In the genomic region with DNA sequence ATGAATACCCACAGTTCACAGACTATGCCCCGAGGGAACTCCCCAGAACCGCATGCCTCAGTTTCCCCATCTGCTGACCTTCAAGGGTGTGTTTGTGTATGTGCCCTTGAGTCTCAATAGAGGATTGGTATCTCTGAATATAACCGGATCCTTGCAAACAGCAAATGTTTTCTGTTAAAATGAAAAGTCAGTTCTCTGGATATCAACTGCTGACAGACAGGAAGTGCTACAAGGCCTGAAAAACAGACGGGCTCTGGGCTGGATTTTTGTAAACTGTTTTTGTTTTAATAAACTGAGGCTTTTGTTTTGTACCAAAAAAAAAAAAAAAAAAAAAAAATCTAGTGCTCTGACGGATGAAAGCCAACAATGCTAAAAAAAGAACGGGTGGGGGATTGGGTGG, we compare ENCODE assay signal across 14 mouse cellular contexts.
DNase-seq lines count a peak whose midpoint lies in the region; ATAC-seq and TF ChIP-seq lines count a peak whose summit lies in the region.
"Had no signal": no experiment of that assay in that cellular context is flagged by ENCODE, and none has a peak within 500 bp of the region (broad histone marks: within the 10 kb centered on the region; RNA-seq: fewer than 3 reads in every experiment).

No protein-coding gene starts in this region.

- no peak for TF ChIP-seq EP300 in liver, postnatal 0 days (IDR thresholded peaks at IDR 0.05; ENCODE audit: low read depth)
- no peak for TF ChIP-seq EP300 in CH12.LX (IDR thresholded peaks at IDR 0.05; ENCODE audit: low read length)

- H3K27ac ChIP-seq in embryonic facial prominence, embryonic 12.5 days, result peak overlapping the region; percentile 36; the same call in 1 of the 2 replicates
- H3K27ac ChIP-seq in embryonic facial prominence, embryonic 10.5 days (replicated peaks), result no peak overlapping the region
- peak overlapping the region; percentile 72 for H3K27ac ChIP-seq in heart, embryonic 15.5 days
- 0 out of 2 replicates have a peak overlapping the region, but pooled peaks have one; percentile 7 for H3K27ac ChIP-seq in liver, postnatal 0 days (ENCODE audit: low read depth)
- no peak overlapping the region for H3K27ac ChIP-seq in CH12.LX (ENCODE audit: insufficient read depth, low read depth)
- H3K27ac ChIP-seq: limb, embryonic 13.5 days had no signal

- dilution Hi-C loops in CH12.LX (cut with MboI; ENCODE audit: extremely low pct_ligation_motif_present, extremely low pct_unique_long_range_greater_than_20kb, low sequenced_read_pairs), result no loop called here

- no peak overlapping the region for H3K4me2 ChIP-seq in embryonic facial prominence, embryonic 12.5 days (replicated peaks)
- H3K4me2 ChIP-seq in heart, embryonic 15.5 days, result no peak overlapping the region
- H3K4me2 ChIP-seq in liver, postnatal 0 days (ENCODE audit: low read depth, low read length), result no peak overlapping the region
- H3K4me2 ChIP-seq in CH12.LX (ENCODE audit: insufficient read depth, low read depth, poor library complexity, severe bottlenecking), result no peak overlapping the region
- H3K4me2 ChIP-seq: limb, embryonic 13.5 days had no signal

- no peak overlapping the region for H3K9ac ChIP-seq in embryonic facial prominence, embryonic 12.5 days
- no peak overlapping the region for H3K9ac ChIP-seq in heart, embryonic 15.5 days
- no peak overlapping the region for H3K9ac ChIP-seq in liver, postnatal 0 days (replicated peaks)
- no peak overlapping the region for H3K9ac ChIP-seq in CH12.LX (ENCODE audit: insufficient read depth, low read depth)
- H3K9ac ChIP-seq: limb, embryonic 13.5 days had no signal

- no peak overlapping the region for H3K4me3 ChIP-seq in embryonic facial prominence, embryonic 12.5 days
- H3K4me3 ChIP-seq in embryonic facial prominence, embryonic 10.5 days, result no peak overlapping the region
- H3K4me3 ChIP-seq in heart, embryonic 15.5 days, result no peak overlapping the region
- H3K4me3 ChIP-seq in liver, postnatal 0 days (ENCODE audit: low read depth, low read length), result no peak overlapping the region
- H3K4me3 ChIP-seq in CH12.LX (replicated peaks in 1 of 3; ENCODE audit: low read depth in 2 of 3, low read length in 2 of 3, poor library complexity in 1 of 3), result no peak overlapping the region
- H3K4me3 ChIP-seq: limb, embryonic 13.5 days had no signal

- 0 out of 2 replicates have a peak, but pooled peaks cover under 1% of the 10 kb centered on the region for H3K36me3 ChIP-seq in embryonic facial prominence, embryonic 12.5 days
- H3K36me3 ChIP-seq in embryonic facial prominence, embryonic 10.5 days (replicated peaks), result peaks cover 19% of the 10 kb centered on the region
- no peaks in the 10 kb centered on the region for H3K36me3 ChIP-seq in heart, embryonic 15.5 days
- 0 out of 2 replicates have a peak, but pooled peaks cover 2% of the 10 kb centered on the region for H3K36me3 ChIP-seq in liver, postnatal 0 days (replicated peaks; ENCODE audit: insufficient read depth, low read length)
- peaks cover 5 to 53% of the 10 kb centered on the region in 2 experiments for H3K36me3 ChIP-seq in CH12.LX (replicated peaks in 1 of 2; ENCODE audit: control insufficient read depth in 1 of 2, insufficient read depth in 1 of 2, low read length in 1 of 2)
- H3K36me3 ChIP-seq: limb, embryonic 13.5 days had no signal

- 45% methylated on average over 6 of the region's 6 CpGs for WGBS in embryonic facial prominence, embryonic 12.5 days
- WGBS in embryonic facial prominence, embryonic 10.5 days, result 61% methylated on average over 6 of the region's 6 CpGs
- WGBS in heart, embryonic 15.5 days, result 25% methylated on average over 6 of the region's 6 CpGs
- 35% methylated on average over 6 of the region's 6 CpGs for WGBS in liver, postnatal 0 days (ENCODE audit: insufficient replicate concordance)

- H3K4me1 ChIP-seq in embryonic facial prominence, embryonic 12.5 days, result peaks cover 65% of the 10 kb centered on the region
- H3K4me1 ChIP-seq in embryonic facial prominence, embryonic 10.5 days, result peaks cover 97% of the 10 kb centered on the region
- peaks cover 89% of the 10 kb centered on the region for H3K4me1 ChIP-seq in heart, embryonic 15.5 days (replicated peaks)
- peaks cover 64% of the 10 kb centered on the region for H3K4me1 ChIP-seq in liver, postnatal 0 days (ENCODE audit: insufficient read depth)
- H3K4me1 ChIP-seq in CH12.LX (ENCODE audit: control insufficient read depth in 1 of 2, insufficient read depth in 2 of 2), result peaks cover 23 to 85% of the 10 kb centered on the region in 2 experiments

- no peak for TF ChIP-seq CTCF in liver, postnatal 0 days (IDR thresholded peaks at IDR 0.05; ENCODE audit: low read depth)
- TF ChIP-seq CTCF in CH12.LX (conservative IDR thresholded peaks at IDR 0.05 in 1 of 2, IDR thresholded peaks at IDR 0.05 in 1 of 2; ENCODE audit: low read depth in 2 of 2, low read length in 2 of 2), result no peak

- ATAC-seq in embryonic facial prominence, embryonic 12.5 days (ENCODE audit: insufficient number of reproducible peaks, insufficient read depth, low FRiP score, low TSS enrichment), result no peak
- ATAC-seq in heart, embryonic 15.5 days (replicated peaks; ENCODE audit: insufficient number of reproducible peaks, insufficient read depth, low FRiP score, low read depth), result no peak
- ATAC-seq in liver, postnatal 0 days, result no peak
- ATAC-seq: activated CD4-positive, CD25-positive, alpha-beta regulatory T cell, adult 4 months; intestine, postnatal 0 days had no signal

- no peaks in the 10 kb centered on the region for H3K27me3 ChIP-seq in embryonic facial prominence, embryonic 12.5 days
- no peaks in the 10 kb centered on the region for H3K27me3 ChIP-seq in embryonic facial prominence, embryonic 10.5 days (replicated peaks; ENCODE audit: low read depth, poor library complexity, severe bottlenecking)
- no peaks in the 10 kb centered on the region for H3K27me3 ChIP-seq in heart, embryonic 15.5 days
- no peaks in the 10 kb centered on the region for H3K27me3 ChIP-seq in liver, postnatal 0 days (ENCODE audit: insufficient read depth, low read length)
- H3K27me3 ChIP-seq in CH12.LX (replicated peaks), result no peaks in the 10 kb centered on the region

- H3K79me2 ChIP-seq in CH12.LX (replicated peaks; ENCODE audit: control insufficient read depth, extremely low read depth, insufficient read depth, poor library complexity, severe bottlenecking), result peaks cover 35% of the 10 kb centered on the region

- DNase-seq in embryonic facial prominence, embryonic 10.5 days (ENCODE audit: low spot score), result no peak
- DNase-seq in heart, adult 11 months, result no peak
- no peak for DNase-seq in liver, postnatal 0 days
- DNase-seq in liver (no peak), CH12.LX (ENCODE audit: extremely low read depth) (no peak)
- no peak for DNase-seq in layer of hippocampus, adult 9-11 months
- DNase-seq: cerebellum, adult 11-12 months; embryo, embryonic 11 days; gastrocnemius, postnatal 36 days had no signal

- H3K9me3 ChIP-seq in embryonic facial prominence, embryonic 12.5 days, result no peaks in the 10 kb centered on the region
- H3K9me3 ChIP-seq in embryonic facial prominence, embryonic 10.5 days, result no peaks in the 10 kb centered on the region
- H3K9me3 ChIP-seq in heart, embryonic 15.5 days (replicated peaks), result no peaks in the 10 kb centered on the region
- no peaks in the 10 kb centered on the region for H3K9me3 ChIP-seq in liver, postnatal 0 days (ENCODE audit: low read length)
- H3K9me3 ChIP-seq in CH12.LX (replicated peaks; ENCODE audit: low read length), result no peaks in the 10 kb centered on the region
- H3K9me3 ChIP-seq: limb, embryonic 13.5 days had no signal

- in situ Hi-C loops in CH12.LX (cut with MboI; ENCODE audit: low pct_ligation_motif_present, low pct_unique_long_range_greater_than_20kb, low sequenced_read_pairs), result loop anchor here (10.0 kb wide), 1 partner anchor 62 kb away; no protein-coding TSS in a partner anchor

- TF ChIP-seq RAD21 in CH12.LX (IDR thresholded peaks at IDR 0.05; ENCODE audit: low read depth, low read length), result no peak

- TF ChIP-seq POLR2A in CH12.LX (IDR thresholded peaks at IDR 0.05; ENCODE audit: low read depth, low read length), result no peak

TF ChIP-seq in CH12.LX, 34 proteins besides CTCF, POLR2A, EP300 and RAD21:
- TF ChIP-seq NELFE (IDR thresholded peaks at IDR 0.05; ENCODE audit: low read depth, low read length) (no peak), ZMIZ1 (IDR thresholded peaks at IDR 0.05; ENCODE audit: low read depth, low read length) (0 out of 2 replicates have a peak, but pooled peaks have one; percentile 33), JUND (conservative IDR thresholded peaks at IDR 0.05; ENCODE audit: low read depth, low read length) (no peak), MYC (IDR thresholded peaks at IDR 0.05; ENCODE audit: low read depth, low read length) (no peak), ZC3H11A (IDR thresholded peaks at IDR 0.05; ENCODE audit: low read depth, low read length) (no peak)

Comparison
In these comparisons a context has a peak if more than half of its experiments do, and no peak if none do; other contexts are left out.
1. H3K27ac ChIP-seq: peak in embryonic facial prominence, embryonic 12.5 days (single experiment), heart, embryonic 15.5 days (single experiment) and liver, postnatal 0 days (single experiment); none in embryonic facial prominence, embryonic 10.5 days (single experiment) and CH12.LX (single experiment).